Mouse (Mus musculus): ENCODE results near the gene Ksr2.

DNA sequence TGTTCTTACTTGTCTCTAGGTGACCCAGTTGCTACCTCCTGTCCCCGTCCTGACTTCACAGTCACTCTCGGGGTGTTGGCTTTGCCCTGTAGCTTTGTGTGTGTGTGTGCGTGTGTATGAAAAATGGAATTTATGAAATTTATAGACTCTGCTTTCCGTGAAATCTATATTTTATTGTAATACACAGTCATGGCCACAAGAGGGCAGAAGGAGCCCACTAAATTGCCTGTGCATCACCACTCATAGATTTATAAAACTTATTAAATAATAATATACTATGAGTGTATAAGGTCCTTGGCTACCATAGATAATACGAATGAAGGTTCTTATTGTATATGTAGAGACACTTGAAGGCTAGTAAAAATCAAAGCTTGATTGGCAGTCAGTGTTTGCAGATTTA is 90.6 kb downstream of the Ksr2 start:
- TF ChIP-seq CTCF (IDR thresholded peaks at IDR 0.05; ENCODE audit: low read depth) (peak; percentile 63), EP300 (optimal IDR thresholded peaks at IDR 0.05) (no peak)
